Mouse (Mus musculus): ENCODE results near the gene Stk40. TPM values are rescaled to one million over a fixed set of nuclear protein-coding genes. Genes with fewer than 3 reads are reported as not detected.

The Stk40 gene
- total RNA-seq, 2 experiments from 2014 or later, result 24.8 to 26.6 TPM

- Histone ChIP-seq H3K4me3 (peak overlapping the region; percentile 58), H3K27ac (peak overlapping the region; percentile 93)
- peak; percentile 71 to 83 for DNase-seq (ENCODE audit: low spot score in 2 of 2)
- no peak for TF ChIP-seq CTCF (conservative IDR thresholded peaks at IDR 0.05)
These were observed 638 bp upstream of the Stk40 start for GRCm38 (mm10) chr4:126103057-126103581.

- H3K4me3 ChIP-seq, result peak overlapping the region; percentile 82
- DNase-seq (ENCODE audit: low spot score in 2 of 2), result no peak
- no peak for TF ChIP-seq CTCF (conservative IDR thresholded peaks at IDR 0.05)
- H3K27ac ChIP-seq, result peak overlapping the region; percentile 97
These were observed 711 bp downstream of the Stk40 start for GRCm38 (mm10) chr4:126104261-126105075.

GRCm38 (mm10) chr4:126105131-126105783 is 1.5 kb downstream of the Stk40 start:
- no peak for DNase-seq (ENCODE audit: low spot score in 2 of 2)
- no peak for TF ChIP-seq CTCF (conservative IDR thresholded peaks at IDR 0.05)
- Histone ChIP-seq H3K4me3 (peak overlapping the region; percentile 82), H3K27ac (peak overlapping the region; percentile 97)

- Histone ChIP-seq H3K4me3 (no peak overlapping the region), H3K27ac (peak overlapping the region; percentile 92)
- no peak for TF ChIP-seq CTCF (conservative IDR thresholded peaks at IDR 0.05)
- no peak for DNase-seq (ENCODE audit: low spot score in 2 of 2)
These were observed 4.4 kb downstream of the Stk40 start for GRCm38 (mm10) chr4:126108061-126108740.

GRCm38 (mm10) chr4:126109613-126110373 is 6.0 kb downstream of the Stk40 start:
- H3K27ac ChIP-seq, result peak overlapping the region; percentile 92
- peak overlapping the region; percentile 30 for H3K4me3 ChIP-seq
- no peak for DNase-seq (ENCODE audit: low spot score in 2 of 2)
- no peak for TF ChIP-seq CTCF (conservative IDR thresholded peaks at IDR 0.05)

GRCm38 (mm10) chr4:126110374-126111152 is 6.8 kb downstream of the Stk40 start:
- peak; percentile 75 to 78 for DNase-seq (ENCODE audit: low spot score in 2 of 2)
- TF ChIP-seq CTCF (conservative IDR thresholded peaks at IDR 0.05), result peak; percentile 57
- H3K27ac ChIP-seq, result peak overlapping the region; percentile 92
- peak overlapping the region; percentile 30 for H3K4me3 ChIP-seq

- Histone ChIP-seq H3K27ac (peak overlapping the region; percentile 92), H3K4me3 (peak overlapping the region; percentile 30)
These were observed 7.4 kb downstream of the Stk40 start for GRCm38 (mm10) chr4:126111153-126111549.

GRCm38 (mm10) chr4:126113243-126113642 is 9.5 kb downstream of the Stk40 start:
- H3K4me3 ChIP-seq, result no peak overlapping the region
- DNase-seq (ENCODE audit: low spot score in 2 of 2), result no peak
- H3K27ac ChIP-seq, result peak overlapping the region; percentile 92
- TF ChIP-seq CTCF (conservative IDR thresholded peaks at IDR 0.05), result no peak

More at GRCm38 (mm10) chr4:126111153-126111549, 7.4 kb downstream of the Stk40 start:
- TF ChIP-seq CTCF (conservative IDR thresholded peaks at IDR 0.05), result no peak
- DNase-seq (ENCODE audit: low spot score in 2 of 2), result no peak

GRCm38 (mm10) chr4:126113943-126114342 is 10.2 kb downstream of the Stk40 start:
- peak; percentile 86 for TF ChIP-seq CTCF (conservative IDR thresholded peaks at IDR 0.05)
- peak in 1 of 2 experiments; percentile 66 for DNase-seq (ENCODE audit: low spot score in 2 of 2)
- no peak overlapping the region for H3K4me3 ChIP-seq
- H3K27ac ChIP-seq, result peak overlapping the region; percentile 92; the same call in 1 of the 2 replicates

GRCm38 (mm10) chr4:126115411-126115810 is 11.7 kb downstream of the Stk40 start:
- DNase-seq (ENCODE audit: low spot score in 2 of 2), result no peak
- TF ChIP-seq CTCF (conservative IDR thresholded peaks at IDR 0.05), result no peak
- Histone ChIP-seq H3K27ac (no peak overlapping the region), H3K4me3 (no peak overlapping the region)

- Histone ChIP-seq H3K4me3 (no peak overlapping the region), H3K27ac (no peak overlapping the region)
- TF ChIP-seq CTCF (conservative IDR thresholded peaks at IDR 0.05), result no peak
These were observed 12.2 kb downstream of the Stk40 start for GRCm38 (mm10) chr4:126115871-126116521.

More at GRCm38 (mm10) chr4:126115871-126116521, 12.2 kb downstream of the Stk40 start:
- DNase-seq (ENCODE audit: low spot score in 2 of 2), result no peak

All from layer of hippocampus, adult 2 months (tissue).